Mouse (Mus musculus) midbrain, embryonic 10.5 days (tissue): ENCODE results near the gene Hils1. TPM values are rescaled to one million over a fixed set of nuclear protein-coding genes. Genes with fewer than 3 reads are reported as not detected.

Experiments used
- DNase-seq: peaks from one replicate; pipeline ENCODE4 v3.0.0-alpha.2; 2017; ENCODE audit warnings: low spot score
- H3K27ac ChIP-seq: fragments of 300-500 bp; sonication (generic); replicated peaks from 2 replicates; pipeline ENCODE4 v1.5.1; 2016; ENCODE audit warnings: mild to moderate bottlenecking
- H3K27me3 ChIP-seq: fragments of 300-500 bp; sonication (generic); 2 replicates; pipeline ENCODE4 v1.6.1; 2016; ENCODE audit warnings: low read depth, mild to moderate bottlenecking; ENCODE audit not compliant: poor library complexity, severe bottlenecking
- H3K36me3 ChIP-seq: fragments of 300-500 bp; sonication (generic); 2 replicates; pipeline ENCODE4 v1.6.1; 2016; ENCODE audit warnings: mild to moderate bottlenecking, moderate library complexity
- H3K4me1 ChIP-seq: fragments of 300-500 bp; sonication (generic); 2 replicates; pipeline ENCODE4 v1.6.1; 2016
- H3K4me3 ChIP-seq: fragments of 300-500 bp; sonication (generic); 2 replicates; pipeline ENCODE4 v1.5.1; 2016; ENCODE audit warnings: mild to moderate bottlenecking, moderate library complexity
- H3K9me3 ChIP-seq: fragments of 300-500 bp; sonication (generic); replicated peaks from 2 replicates; pipeline ENCODE4 v1.6.1; 2016; ENCODE audit warnings: mild to moderate bottlenecking
- WGBS: fragments of 180-500 bp; shearing (Covaris S2); methylation state at CpG from one replicate; pipeline ENCODE4 v1.1.7; 2016; 5-methylcytosine and 5-hydroxymethylcytosine counted together
- polyA plus RNA-seq: library from polyadenylated mRNA; unstranded; fragments of >200 nt; fragmentation: Nextera tagmentation; extraction: Ambion mirVana; gene quantifications from 2 replicates; pipeline ENCODE4 v1.2.1, GENCODE M21; 2016

Gene Hils1
- polyA plus RNA-seq, 1 experiment from 2014 or later, result not detected

- peak overlapping the region; percentile 97 for H3K27ac ChIP-seq
- peak overlapping the region; percentile 93 for H3K4me3 ChIP-seq
- H3K4me1 ChIP-seq, result peaks cover 69% of the 10 kb centered on the region
- H3K9me3 ChIP-seq, result no peaks in the 10 kb centered on the region
- H3K36me3 ChIP-seq, result peaks cover 37% of the 10 kb centered on the region
- no peak for DNase-seq
- 39% methylated on average over 1 of the region's 1 CpGs for WGBS
- H3K27me3 ChIP-seq, result no peaks in the 10 kb centered on the region
Measured at GRCm38 (mm10) chr11:95011416-95011815, 44.0 kb downstream of the Hils1 start.

GRCm38 (mm10) chr11:95012075-95012474 lies 44.7 kb downstream of the Hils1 start:
- DNase-seq, result no peak
- Histone ChIP-seq H3K27me3 (no peaks in the 10 kb centered on the region), H3K27ac (peak overlapping the region; percentile 97), H3K36me3 (peaks cover 44% of the 10 kb centered on the region), H3K4me3 (peak overlapping the region; percentile 93), H3K9me3 (no peaks in the 10 kb centered on the region), H3K4me1 (peaks cover 63% of the 10 kb centered on the region)
- WGBS, result 67% methylated on average over 3 of the region's 3 CpGs

- DNase-seq, result no peak
- peak overlapping the region; percentile 97 for H3K27ac ChIP-seq
- H3K9me3 ChIP-seq, result no peaks in the 10 kb centered on the region
- no peaks in the 10 kb centered on the region for H3K27me3 ChIP-seq
- peak overlapping the region; percentile 93 for H3K4me3 ChIP-seq
- 44% methylated on average over 3 of the region's 3 CpGs for WGBS
- H3K36me3 ChIP-seq, result peaks cover 48% of the 10 kb centered on the region
- peaks cover 60% of the 10 kb centered on the region for H3K4me1 ChIP-seq
Measured at GRCm38 (mm10) chr11:95012487-95012886, 45.1 kb downstream of the Hils1 start.

GRCm38 (mm10) chr11:95015484-95015883 lies 48.1 kb downstream of the Hils1 start:
- H3K36me3 ChIP-seq, result peaks cover 78% of the 10 kb centered on the region
- H3K27me3 ChIP-seq, result peaks cover 25% of the 10 kb centered on the region
- DNase-seq, result no peak
- WGBS, result 83% methylated on average over 3 of the region's 3 CpGs
- peak overlapping the region; percentile 33 for H3K27ac ChIP-seq
- no peaks in the 10 kb centered on the region for H3K9me3 ChIP-seq
- H3K4me3 ChIP-seq, result no peak overlapping the region
- peaks cover 36% of the 10 kb centered on the region for H3K4me1 ChIP-seq

Other genes with a start within 250 kb of the Hils1 start
- gene Cdc34b, start 225.8 kb upstream of the Hils1 start, polyA plus RNA-seq, result 0.20 and 0.32 TPM in 2 replicates
- gene Tmem92, start 184.9 kb upstream of the Hils1 start, polyA plus RNA-seq, result not detected in 2 replicates
- gene Col1a1, start 31.4 kb upstream of the Hils1 start, polyA plus RNA-seq, result 85.4 and 177 TPM in 2 replicates
- 0.20 TPM in 1 of 2 replicates, not detected in the other for gene Sgca, start 8.7 kb downstream of the Hils1 start, polyA plus RNA-seq
- gene Ppp1r9b, start 23.4 kb downstream of the Hils1 start, polyA plus RNA-seq, result 8.6 and 9.0 TPM in 2 replicates
- 40.8 and 58.6 TPM in 2 replicates for gene Samd14, start 42.3 kb downstream of the Hils1 start, polyA plus RNA-seq
- gene Pdk2, start 73.8 kb downstream of the Hils1 start, polyA plus RNA-seq, result 9.7 and 15.3 TPM in 2 replicates
- gene Itga3, start 109.2 kb downstream of the Hils1 start, polyA plus RNA-seq, result 5.1 and 5.4 TPM in 2 replicates
- 0.89 and 1.3 TPM in 2 replicates for gene Dlx3, start 152.5 kb downstream of the Hils1 start, polyA plus RNA-seq
- 0.10 and 0.15 TPM in 2 replicates for gene Dlx4, start 178.7 kb downstream of the Hils1 start, polyA plus RNA-seq